Mouse (Mus musculus) intestine, embryonic 16.5 days (tissue): ENCODE data around the gene Cpeb3. TPM values are rescaled to one million over a fixed set of nuclear protein-coding genes. Genes with fewer than 3 reads are reported as not detected.

Experiments used
- ATAC-seq: fragments of 200-750 bp; cut with Nextera tagmentation; 2 replicates; pipeline ENCODE4 v1.8.0; 2017; ENCODE audit warnings: moderate TSS enrichment, moderate library complexity
- H3K27ac ChIP-seq: fragments of 300-500 bp; sonication (generic); 2 replicates; pipeline ENCODE4 v1.5.1; 2014; ENCODE audit warnings: mild to moderate bottlenecking, low read length
- H3K27me3 ChIP-seq: fragments of 300-500 bp; sonication (generic); replicated peaks from 2 replicates; pipeline ENCODE4 v1.6.1; 2014; ENCODE audit warnings: low read length, control low read depth, mixed read lengths; ENCODE audit not compliant: control insufficient read depth, insufficient read depth
- H3K36me3 ChIP-seq: fragments of 300-500 bp; sonication (generic); 2 replicates; pipeline ENCODE4 v1.6.1; 2014; ENCODE audit warnings: low read length, control low read depth; ENCODE audit not compliant: control insufficient read depth, insufficient read depth
- H3K4me1 ChIP-seq: fragments of 300-500 bp; sonication (generic); 2 replicates; pipeline ENCODE4 v1.6.1; 2014; ENCODE audit warnings: low read length, control low read depth, mixed read lengths; ENCODE audit not compliant: control insufficient read depth, insufficient read depth
- H3K4me2 ChIP-seq: fragments of 300-500 bp; sonication (generic); 2 replicates; pipeline ENCODE4 v1.6.1; 2014; ENCODE audit warnings: low read depth, low read length, control low read depth
- H3K4me3 ChIP-seq: fragments of 300-500 bp; sonication (generic); 2 replicates; pipeline ENCODE4 v1.5.1; 2014; ENCODE audit warnings: mild to moderate bottlenecking, low read length
- H3K9ac ChIP-seq: fragments of 300-500 bp; sonication (generic); 2 replicates; pipeline ENCODE4 v1.6.1; 2014; ENCODE audit warnings: low read depth, low read length
- H3K9me3 ChIP-seq: fragments of 300-500 bp; sonication (generic); 2 replicates; pipeline ENCODE4 v1.6.1; 2016; ENCODE audit warnings: low read length, control low read depth; ENCODE audit not compliant: control insufficient read depth
- WGBS: fragments of 180-500 bp; shearing (Covaris S2); extraction: QIAGEN DNeasy Blood & Tissue Kit; methylation state at CpG from one replicate; pipeline ENCODE4 v1.1.7; 2014; 5-methylcytosine and 5-hydroxymethylcytosine counted together
- polyA plus RNA-seq: library from polyadenylated mRNA; unstranded; fragments of >200 nt; fragmentation: Nextera tagmentation; extraction: Ambion mirVana; gene quantifications from 2 replicates; pipeline ENCODE4 v1.2.1, GENCODE M21; 2015

Gene Cpeb3
- polyA plus RNA-seq, 1 experiment from 2014 or later = 0.97 TPM

- Histone ChIP-seq H3K9me3 (no peaks in the 10 kb centered on the region), H3K27ac (no peak overlapping the region), H3K4me2 (peak overlapping the region; percentile 68), H3K36me3 (no peaks in the 10 kb centered on the region), H3K4me3 (peak overlapping the region; percentile 52), H3K4me1 (peaks cover 3% of the 10 kb centered on the region; the same call in 1 of the 2 replicates), H3K9ac (peak overlapping the region; percentile 60), H3K27me3 (no peaks in the 10 kb centered on the region)
- 5% methylated on average over 26 of the region's 26 CpGs for whole genome bisulfite sequencing
- ATAC-seq = peak; percentile 93
These were observed 190.0 kb downstream of the Cpeb3 start for GRCm38 (mm10) chr19:37018411-37018810.

GRCm38 (mm10) chr19:37016890-37017289 lies 191.5 kb downstream of the Cpeb3 start:
- Histone ChIP-seq H3K4me1 (peaks cover 3% of the 10 kb centered on the region; the same call in 1 of the 2 replicates), H3K4me2 (no peak overlapping the region), H3K9ac (no peak overlapping the region), H3K9me3 (no peaks in the 10 kb centered on the region), H3K27ac (no peak overlapping the region), H3K27me3 (no peaks in the 10 kb centered on the region), H3K4me3 (no peak overlapping the region), H3K36me3 (no peaks in the 10 kb centered on the region)
- 91% methylated on average over 6 of the region's 6 CpGs for WGBS
- no peak for ATAC-seq

DNA sequence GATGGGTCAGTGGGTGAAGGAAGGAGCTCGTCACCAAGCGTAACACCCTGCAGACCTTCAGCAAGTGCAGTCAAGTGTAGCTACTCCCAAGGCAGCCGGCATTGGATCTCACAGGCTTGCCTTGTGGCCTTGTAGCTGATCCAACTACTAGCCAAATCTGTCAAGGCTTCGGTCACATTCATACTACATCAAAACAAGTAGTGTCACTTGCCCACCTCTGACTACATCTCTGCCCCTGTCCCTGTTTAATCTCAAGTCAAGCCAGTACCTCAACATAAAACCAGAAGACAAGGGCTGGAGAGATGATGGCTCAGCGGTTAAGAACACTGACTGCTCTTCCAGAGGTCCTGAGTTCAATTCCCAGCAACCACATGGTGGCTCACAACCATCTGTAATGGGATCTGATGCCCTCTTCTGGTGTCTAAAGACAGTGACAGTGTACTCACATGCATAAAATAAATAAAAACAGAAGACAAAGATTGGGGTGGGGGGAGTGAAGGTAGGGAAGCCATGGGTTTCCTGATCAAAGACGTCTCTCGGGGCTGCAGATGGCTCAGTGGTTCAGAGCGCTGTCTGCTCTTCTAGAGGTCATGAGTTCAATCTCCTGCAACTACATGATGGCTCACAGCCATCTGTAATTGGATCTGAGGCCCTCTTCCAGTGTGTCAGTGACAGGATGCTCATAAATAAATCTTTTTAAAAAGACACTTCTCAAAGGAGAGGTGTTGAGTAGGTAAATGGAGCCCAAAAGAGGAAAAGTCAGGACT lies 194.0 kb downstream of the Cpeb3 start:
- Histone ChIP-seq H3K9me3 (no peaks in the 10 kb centered on the region), H3K27me3 (no peaks in the 10 kb centered on the region), H3K27ac (no peak overlapping the region), H3K4me2 (no peak overlapping the region), H3K4me1 (peaks cover 3% of the 10 kb centered on the region; the same call in 1 of the 2 replicates), H3K4me3 (no peak overlapping the region), H3K9ac (no peak overlapping the region), H3K36me3 (peaks cover 12% of the 10 kb centered on the region)
- WGBS = 86% methylated on average over 8 of the region's 8 CpGs
- no peak for ATAC-seq

DNA sequence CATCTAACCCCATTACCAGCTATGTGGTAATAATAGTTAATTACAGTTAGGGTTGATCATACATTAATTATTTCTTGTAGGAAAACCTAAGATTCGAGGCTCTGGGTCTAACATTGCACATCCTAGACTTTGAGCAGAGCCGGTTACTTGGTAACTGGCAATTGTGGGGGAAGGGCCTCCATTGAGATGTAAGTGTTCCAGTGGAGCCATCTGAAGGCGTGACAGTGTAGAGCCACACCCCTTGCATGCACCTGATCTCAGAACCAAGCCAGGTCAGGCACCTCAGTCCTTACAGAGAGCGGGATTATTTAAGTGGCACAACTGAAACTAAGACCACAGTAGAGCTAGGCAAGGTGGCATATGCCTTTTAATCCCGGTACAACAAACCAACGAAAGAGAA lies 194.9 kb downstream of the Cpeb3 start:
- Histone ChIP-seq H3K27ac (no peak overlapping the region), H3K36me3 (peaks cover 14% of the 10 kb centered on the region), H3K4me2 (no peak overlapping the region), H3K27me3 (no peaks in the 10 kb centered on the region), H3K9me3 (no peaks in the 10 kb centered on the region), H3K4me1 (peaks cover 3% of the 10 kb centered on the region; the same call in 1 of the 2 replicates), H3K4me3 (no peak overlapping the region), H3K9ac (no peak overlapping the region)
- 95% methylated on average over 6 of the region's 6 CpGs for WGBS
- no peak for ATAC-seq

DNA sequence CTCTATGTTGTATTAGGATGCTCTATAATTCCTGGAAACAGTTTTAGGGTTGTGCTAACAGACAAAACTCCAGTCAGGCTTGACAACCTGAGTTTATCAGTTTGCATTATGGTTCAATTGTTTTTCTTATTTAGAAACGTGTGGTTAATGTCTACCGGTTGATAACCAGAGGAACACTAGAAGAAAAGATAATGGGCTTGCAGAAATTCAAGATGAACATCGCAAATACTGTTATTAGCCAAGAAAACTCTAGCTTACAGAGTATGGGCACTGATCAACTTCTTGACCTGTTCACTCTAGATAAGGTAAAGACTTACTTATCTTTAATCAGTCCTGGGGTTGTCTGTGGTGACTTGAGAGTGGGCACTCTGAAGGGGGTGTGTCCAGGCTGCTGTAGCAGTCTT lies 198.5 kb downstream of the Cpeb3 start:
- Histone ChIP-seq H3K27me3 (no peaks in the 10 kb centered on the region), H3K4me1 (no peaks in the 10 kb centered on the region), H3K27ac (no peak overlapping the region), H3K9ac (no peak overlapping the region), H3K36me3 (peaks cover 15% of the 10 kb centered on the region), H3K9me3 (no peaks in the 10 kb centered on the region), H3K4me3 (no peak overlapping the region), H3K4me2 (no peak overlapping the region)
- no peak for ATAC-seq
- 90% methylated on average over 3 of the region's 3 CpGs for WGBS

DNA sequence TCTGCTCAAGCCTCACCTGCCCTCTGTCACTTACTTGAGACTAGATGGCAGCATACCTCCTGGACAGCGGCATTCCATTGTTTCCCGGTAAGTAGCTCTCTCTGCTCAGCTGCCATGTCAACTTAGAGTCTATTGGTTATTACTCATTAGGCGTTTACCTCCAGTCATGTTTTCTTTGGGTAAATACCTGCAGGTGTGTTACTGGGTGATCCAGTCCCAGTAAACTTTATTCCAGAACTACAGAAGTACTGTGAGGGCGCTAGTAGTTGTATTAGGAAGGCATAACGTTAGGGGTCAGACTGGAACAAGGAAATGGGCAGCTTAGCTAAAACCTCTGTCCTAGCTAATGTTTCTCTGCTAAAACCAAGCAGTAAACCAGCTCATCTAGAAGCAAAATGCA lies 203.8 kb downstream of the Cpeb3 start:
- H3K4me2 ChIP-seq = no peak overlapping the region
- H3K4me3 ChIP-seq = no peak overlapping the region
- H3K27me3 ChIP-seq = no peaks in the 10 kb centered on the region
- H3K36me3 ChIP-seq = peaks cover 13% of the 10 kb centered on the region; the same call in 1 of the 2 replicates
- H3K9me3 ChIP-seq = no peaks in the 10 kb centered on the region
- no peak overlapping the region for H3K9ac ChIP-seq
- H3K4me1 ChIP-seq = no peaks in the 10 kb centered on the region
- H3K27ac ChIP-seq = no peak overlapping the region
- no peak for ATAC-seq
- 82% methylated on average over 5 of the region's 5 CpGs for WGBS

Other genes starting within 250 kb of the Cpeb3 start
- 47.4 and 49.0 TPM in 2 replicates for gene March5, start 1.1 kb downstream of the Cpeb3 start, polyA plus RNA-seq
- gene Ide, start 129.3 kb upstream of the Cpeb3 start, polyA plus RNA-seq = 49.1 and 50.8 TPM in 2 replicates
- 37.3 and 40.4 TPM in 2 replicates for gene Kif11, start 167.8 kb upstream of the Cpeb3 start, polyA plus RNA-seq
- gene Hhex, start 226.2 kb upstream of the Cpeb3 start, polyA plus RNA-seq = 11.1 and 11.8 TPM in 2 replicates